Mouse (Mus musculus) hindbrain, embryonic 15.5 days (tissue): ENCODE results near the gene Cacna2d2. TPM values are rescaled to one million over a fixed set of nuclear protein-coding genes. Genes with fewer than 3 reads are reported as not detected.

Experiments used
- polyA plus RNA-seq: library from polyadenylated mRNA; unstranded; fragments of >200 nt; fragmentation: Nextera tagmentation; extraction: Ambion mirVana; gene quantifications from 2 replicates; pipeline ENCODE4 v1.2.1, GENCODE M21; 2015

Cacna2d2 gene
- polyA plus RNA-seq, 1 experiment from 2014 or later = 10.7 TPM

Other genes starting within 250 kb of the Cacna2d2 start
- 22.5 and 28.5 TPM in 2 replicates for gene Dock3, start 167.7 kb upstream of the Cacna2d2 start, polyA plus RNA-seq
- gene Mapkapk3, start 109.7 kb upstream of the Cacna2d2 start, polyA plus RNA-seq = 2.7 and 3.0 TPM in 2 replicates
- 10.9 and 13.7 TPM in 2 replicates for gene Cish, start 103.6 kb upstream of the Cacna2d2 start, polyA plus RNA-seq
- gene Hemk1, start 61.3 kb upstream of the Cacna2d2 start, polyA plus RNA-seq = 15.2 and 17.2 TPM in 2 replicates
- 9.1 and 9.4 TPM in 2 replicates for gene 6430571L13Rik, start 59.0 kb upstream of the Cacna2d2 start, polyA plus RNA-seq
- 48.1 and 48.5 TPM in 2 replicates for gene Tmem115, start 134.3 kb downstream of the Cacna2d2 start, polyA plus RNA-seq
- 45.3 and 47.3 TPM in 2 replicates for gene Cyb561d2, start 142.6 kb downstream of the Cacna2d2 start, polyA plus RNA-seq
- 69.2 and 70.2 TPM in 2 replicates for gene Nprl2, start 142.6 kb downstream of the Cacna2d2 start, polyA plus RNA-seq
- 3.4 and 4.3 TPM in 2 replicates for gene Zmynd10, start 147.7 kb downstream of the Cacna2d2 start, polyA plus RNA-seq
- 43.6 and 43.9 TPM in 2 replicates for gene Rassf1, start 151.9 kb downstream of the Cacna2d2 start, polyA plus RNA-seq
- gene Tusc2, start 163.6 kb downstream of the Cacna2d2 start, polyA plus RNA-seq = 119 and 129 TPM in 2 replicates
- 65.8 and 67.4 TPM in 2 replicates for gene Hyal2, start 168.3 kb downstream of the Cacna2d2 start, polyA plus RNA-seq
- 7.5 and 8.4 TPM in 2 replicates for gene Hyal1, start 177.3 kb downstream of the Cacna2d2 start, polyA plus RNA-seq
- 17.6 and 19.5 TPM in 2 replicates for gene Naa80, start 179.3 kb downstream of the Cacna2d2 start, polyA plus RNA-seq
- gene Hyal3, start 181.2 kb downstream of the Cacna2d2 start, polyA plus RNA-seq = 1.8 and 2.2 TPM in 2 replicates
- 16.3 and 17.3 TPM in 2 replicates for gene Ifrd2, start 188.0 kb downstream of the Cacna2d2 start, polyA plus RNA-seq
- 4.6 and 5.1 TPM in 2 replicates for gene Sema3b, start 209.6 kb downstream of the Cacna2d2 start, polyA plus RNA-seq
- gene Gnai2, start 235.8 kb downstream of the Cacna2d2 start, polyA plus RNA-seq = 332 and 343 TPM in 2 replicates